Mouse (Mus musculus) brain, embryonic 14.5 days (tissue): ENCODE results near the gene Cdc42bpg.

ENCODE experiments used
- CTCF ChIP-seq: fragments of 200-500 bp; IDR thresholded peaks from 2 replicates; pipeline ENCODE4 v1.5.1; 2012; ENCODE audit warnings: inconsistent platforms, mild to moderate bottlenecking, moderate library complexity, borderline replicate concordance; ENCODE audit not compliant: insufficient read depth, insufficient read length; ENCODE audit errors: extremely low read depth
- POLR2A ChIP-seq: fragments of 200-500 bp; IDR thresholded peaks from 2 replicates; pipeline ENCODE4 v1.6.1; 2012; ENCODE audit warnings: mild to moderate bottlenecking, inconsistent platforms, borderline replicate concordance; ENCODE audit not compliant: poor library complexity, insufficient read depth, insufficient read length, severe bottlenecking; ENCODE audit errors: extremely low read depth

DNA sequence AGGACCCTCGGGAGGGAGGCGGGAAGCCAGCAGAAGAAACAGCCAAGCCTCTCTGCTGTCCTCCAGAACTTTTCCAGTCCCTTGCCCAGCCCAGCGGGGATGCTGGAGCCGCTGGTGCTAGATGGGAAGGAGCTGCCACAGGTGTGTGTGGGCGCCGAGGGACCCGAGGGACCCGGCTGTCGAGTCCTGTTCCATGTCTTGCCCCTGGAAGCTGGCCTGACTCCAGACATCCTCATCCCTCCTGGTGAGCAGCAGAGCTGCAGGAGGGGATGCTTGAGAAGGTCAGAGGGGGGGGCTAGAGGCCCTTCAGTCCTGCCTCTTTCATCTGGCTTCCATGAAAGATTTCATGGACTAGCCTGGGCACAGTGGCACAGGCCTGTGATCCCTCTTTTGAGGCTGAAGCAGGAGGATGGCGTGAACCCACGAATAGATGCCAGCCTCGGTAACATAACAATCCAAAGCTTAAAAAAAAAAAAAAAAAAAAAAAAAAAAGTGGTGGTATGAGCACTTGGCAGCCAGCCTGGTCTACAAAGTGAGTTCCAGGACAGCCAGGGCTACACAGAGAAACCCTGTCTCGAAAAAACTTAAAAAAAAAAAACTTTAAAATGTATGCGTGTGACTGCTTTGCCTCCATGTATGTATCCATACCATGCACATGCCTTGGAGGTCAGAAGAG lies 45.3 kb downstream of the Cdc42bpg start:
- TF ChIP-seq POLR2A, result no peak
- no peak for TF ChIP-seq CTCF
